ENCODE assay signal across 15 mouse cellular contexts in genomic region chr6:126142021-126142554, GRCm38 (mm10). TPM values are rescaled to one million over a fixed set of nuclear protein-coding genes. Genes with fewer than 3 reads are reported as not detected.
DNase-seq lines count a peak whose midpoint lies in the region; ATAC-seq and TF ChIP-seq lines count a peak whose summit lies in the region.
"Had no signal": no experiment of that assay in that cellular context is flagged by ENCODE, and none has a peak within 500 bp of the region (broad histone marks: within the 10 kb centered on the region; RNA-seq: fewer than 3 reads in every experiment).

No protein-coding gene starts in this region.

- 37% methylated on average over 8 of the region's 8 CpGs for WGBS in heart, embryonic 10.5 days
- 43% methylated on average over 8 of the region's 8 CpGs for WGBS in lung, embryonic 14.5 days
- 24% methylated on average over 8 of the region's 8 CpGs for WGBS in lung, adult 2 months
- 14% methylated on average over 8 of the region's 8 CpGs for WGBS in heart, embryonic 14.5 days
- 59% methylated on average over 8 of the region's 8 CpGs for WGBS in small intestine, adult 2 months

- H3K27me3 ChIP-seq in heart, embryonic 10.5 days (ENCODE audit: insufficient read depth, poor library complexity, severe bottlenecking): no peaks in the 10 kb centered on the region
- no peaks in the 10 kb centered on the region for H3K27me3 ChIP-seq in lung, embryonic 14.5 days (ENCODE audit: insufficient read depth, low read length)
- H3K27me3 ChIP-seq in heart, embryonic 14.5 days (ENCODE audit: control insufficient read depth, insufficient read depth, low read length): no peaks in the 10 kb centered on the region
- H3K27me3 ChIP-seq in small intestine, adult 2 months (ENCODE audit: control insufficient read depth, insufficient read depth, low read length): no peaks in the 10 kb centered on the region

- TF ChIP-seq CTCF in lung, embryonic 14.5 days (IDR thresholded peaks at IDR 0.05; ENCODE audit: low read depth): no peak
- TF ChIP-seq CTCF in lung, adult 2 months (IDR thresholded peaks at IDR 0.05; ENCODE audit: insufficient read depth, low read length): no peak
- TF ChIP-seq CTCF in small intestine, adult 2 months (IDR thresholded peaks at IDR 0.05; ENCODE audit: extremely low read depth, insufficient read length, insufficient replicate concordance, low read depth, low read length): no peak

- H3K9ac ChIP-seq in lung, embryonic 14.5 days: no peak overlapping the region
- no peak overlapping the region; the same call in 1 of the 2 replicates for H3K9ac ChIP-seq in heart, embryonic 14.5 days (ENCODE audit: low read length)
- H3K9ac ChIP-seq: forebrain, postnatal 0 days had no signal

- no peak for DNase-seq in heart, embryonic 10.5 days (ENCODE audit: low spot score)
- DNase-seq in heart, postnatal 4 days: no peak
- no peak for DNase-seq in lung, embryonic 14.5 days
- DNase-seq in lung, adult 2 months: no peak
- DNase-seq in retina, postnatal 1 day: no peak
- DNase-seq: forebrain, postnatal 0 days; layer of hippocampus, postnatal 36 days; left cerebral cortex, postnatal 4 days had no signal

- no peaks in the 10 kb centered on the region for H3K9me3 ChIP-seq in heart, embryonic 10.5 days
- no peaks in the 10 kb centered on the region for H3K9me3 ChIP-seq in lung, embryonic 14.5 days (ENCODE audit: low read depth, low read length)
- H3K9me3 ChIP-seq in heart, embryonic 14.5 days (ENCODE audit: control insufficient read depth, low read length): no peaks in the 10 kb centered on the region
- H3K9me3 ChIP-seq: midbrain, embryonic 10.5 days had no signal

- ATAC-seq in lung, embryonic 14.5 days (ENCODE audit: insufficient read depth): no peak
- ATAC-seq in heart, embryonic 14.5 days (ENCODE audit: insufficient number of reproducible peaks, insufficient read depth, low FRiP score, low read depth): no peak
- ATAC-seq: forebrain, postnatal 0 days had no signal

- peaks cover 47% of the 10 kb centered on the region for H3K4me1 ChIP-seq in heart, embryonic 10.5 days
- H3K4me1 ChIP-seq in lung, embryonic 14.5 days (ENCODE audit: insufficient read depth): peaks cover 13% of the 10 kb centered on the region
- peaks cover 6% of the 10 kb centered on the region; the same call in 1 of the 2 replicates for H3K4me1 ChIP-seq in lung, adult 2 months (ENCODE audit: control insufficient read depth, insufficient read depth, low read length)
- H3K4me1 ChIP-seq in heart, embryonic 14.5 days (ENCODE audit: control insufficient read depth in 2 of 2, insufficient read depth in 2 of 2, low read length in 2 of 2): peaks cover 25 to 40% of the 10 kb centered on the region in 2 experiments
- H3K4me1 ChIP-seq in small intestine, adult 2 months (ENCODE audit: control insufficient read depth, insufficient read depth, insufficient read length, low read length): peaks cover 3% of the 10 kb centered on the region; the same call in 1 of the 2 replicates

- peak overlapping the region; percentile 17; the same call in 1 of the 2 replicates for H3K4me3 ChIP-seq in heart, embryonic 10.5 days
- no peak overlapping the region for H3K4me3 ChIP-seq in lung, embryonic 14.5 days (ENCODE audit: low read depth, low read length)
- H3K4me3 ChIP-seq in lung, adult 2 months (replicated peaks; ENCODE audit: extremely low read depth, low read depth, low read length): no peak overlapping the region
- H3K4me3 ChIP-seq in heart, embryonic 14.5 days (ENCODE audit: control insufficient read depth in 1 of 2, insufficient read depth in 1 of 2, low read depth in 1 of 2, low read length in 2 of 2): no peak overlapping the region
- no peak overlapping the region for H3K4me3 ChIP-seq in small intestine, adult 2 months (ENCODE audit: low read depth, low read length)
- H3K4me3 ChIP-seq: midbrain, embryonic 10.5 days had no signal

- no peak overlapping the region for H3K4me2 ChIP-seq in lung, embryonic 14.5 days
- H3K4me2 ChIP-seq in heart, embryonic 14.5 days (ENCODE audit: low read length): peak overlapping the region; percentile 46

- TF ChIP-seq POLR2A in lung, adult 2 months (IDR thresholded peaks at IDR 0.05; ENCODE audit: borderline replicate concordance, extremely low read depth, low read depth, low read length): no peak
- TF ChIP-seq POLR2A in small intestine, adult 2 months (IDR thresholded peaks at IDR 0.05; ENCODE audit: low read depth, low read length): no peak

- H3K36me3 ChIP-seq in heart, embryonic 10.5 days: peaks cover 2% of the 10 kb centered on the region; the same call in 1 of the 2 replicates
- no peaks in the 10 kb centered on the region for H3K36me3 ChIP-seq in lung, embryonic 14.5 days (ENCODE audit: insufficient read depth)
- H3K36me3 ChIP-seq in heart, embryonic 14.5 days (ENCODE audit: control insufficient read depth, insufficient read depth, low read length): no peaks in the 10 kb centered on the region
- H3K36me3 ChIP-seq in small intestine, adult 2 months (ENCODE audit: control insufficient read depth, insufficient read depth, low read length): no peaks in the 10 kb centered on the region
- H3K36me3 ChIP-seq: midbrain, embryonic 10.5 days had no signal

- peak overlapping the region; percentile 80 for H3K27ac ChIP-seq in heart, embryonic 10.5 days
- H3K27ac ChIP-seq in lung, embryonic 14.5 days (ENCODE audit: low read depth): peak overlapping the region; percentile 40; the same call in 1 of the 2 replicates
- peak overlapping the region; percentile 62 to 71 for H3K27ac ChIP-seq in heart, embryonic 14.5 days (replicated peaks in 1 of 2; ENCODE audit: control insufficient read depth in 1 of 2, insufficient read depth in 1 of 2, low read depth in 2 of 2, low read length in 2 of 2)
- H3K27ac ChIP-seq in small intestine, adult 2 months (ENCODE audit: insufficient read depth, low read depth, low read length): peak overlapping the region; percentile 18; the same call in 1 of the 2 replicates
- H3K27ac ChIP-seq: kidney, postnatal 0 days; midbrain, embryonic 10.5 days had no signal

RNA-seq across cellular contexts. Expression of gene Ntf3, which starts 24.6 kb away (rescaled TPM):
- polyA plus RNA-seq in heart, embryonic 10.5 days (2016; fragmentation: Nextera tagmentation; extraction: Ambion mirVana): 11.0 and 12.8 TPM in 2 replicates
- 1 to 10 TPM; 3.1 to 3.2 TPM for total RNA-seq in heart, postnatal 4 days (2021)
- 4.3 and 4.7 TPM in 2 replicates for polyA plus RNA-seq in lung, embryonic 14.5 days (2014; fragmentation: Nextera tagmentation; extraction: Ambion mirVana)
- polyA plus RNA-seq in lung, adult 2 months (2012; rRNA removed): 1.5 and 1.7 TPM in 2 replicates
- polyA plus RNA-seq in heart, embryonic 14.5 days (2014; fragmentation: Nextera tagmentation; extraction: Ambion mirVana): 7.7 and 8.5 TPM in 2 replicates
- polyA plus RNA-seq in small intestine, adult 2 months (2012; rRNA removed): 1.2 and 2.3 TPM in 2 replicates
- total RNA-seq: common myeloid progenitor, adult 5-6 weeks; MEL; neutrophil, adult 5-6 weeks had no signal

Comparison
In these comparisons a context has a peak if more than half of its experiments do, and no peak if none do; other contexts are left out.
1. H3K27ac ChIP-seq: peak in every context shown above with its lines; median percentile 80 in heart, embryonic 10.5 days; 66 in heart, embryonic 14.5 days; 40 in lung, embryonic 14.5 days; 18 in small intestine, adult 2 months.